ENCODE assay signal across 10 mouse cellular contexts in the genomic region with DNA sequence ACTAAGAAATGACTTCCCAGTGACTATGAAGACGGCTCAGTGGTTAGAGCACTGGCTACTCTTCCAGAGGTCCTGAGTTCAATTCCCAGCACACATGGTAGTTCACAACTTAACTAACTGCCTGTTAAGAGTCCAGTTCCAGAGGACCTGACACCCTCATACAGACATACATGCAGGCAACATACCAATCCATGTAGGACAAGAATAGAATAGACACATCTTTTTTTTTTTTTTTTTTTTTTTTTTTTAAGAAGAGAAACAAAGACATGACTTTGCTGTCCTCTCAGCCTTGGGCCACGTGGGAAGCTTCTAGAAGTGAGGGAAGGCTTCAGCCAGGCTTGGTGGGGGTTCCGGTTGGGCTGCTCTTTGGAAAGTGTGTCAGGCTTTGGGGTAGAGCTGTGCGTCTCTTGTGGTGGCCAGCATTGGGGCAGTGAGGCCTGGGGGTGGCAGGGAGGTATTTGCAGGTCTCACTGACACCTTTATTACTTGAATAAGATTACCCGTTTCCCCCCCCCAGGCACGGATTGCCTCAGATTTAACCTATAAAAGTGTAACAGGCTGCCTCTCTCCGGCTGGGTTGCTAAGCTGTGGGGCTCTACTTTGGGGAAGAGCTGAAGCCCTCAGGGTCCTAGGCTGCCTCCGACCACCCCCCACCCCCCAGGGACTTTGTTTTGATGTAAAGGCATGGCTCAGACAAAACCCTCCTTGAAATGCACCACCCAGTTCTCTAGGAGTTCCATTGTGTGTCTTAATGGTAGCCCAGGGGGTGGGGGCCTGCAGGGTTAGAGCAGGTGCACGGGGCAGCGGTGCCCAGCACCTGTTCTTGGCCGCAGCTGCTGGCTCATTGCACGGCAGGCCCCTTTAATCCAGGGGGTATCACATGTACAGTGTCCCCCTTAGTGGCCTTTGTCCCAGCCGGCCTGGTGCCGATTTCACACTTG. TPM values are rescaled to one million over a fixed set of nuclear protein-coding genes. Genes with fewer than 3 reads are reported as not detected.
DNase-seq lines count a peak whose midpoint lies in the region; ATAC-seq and TF ChIP-seq lines count a peak whose summit lies in the region.
"Had no signal": no experiment of that assay in that cellular context is flagged by ENCODE, and none has a peak within 500 bp of the region (broad histone marks: within the 10 kb centered on the region; RNA-seq: fewer than 3 reads in every experiment).

No protein-coding gene starts in this region.

- H3ac ChIP-seq in C2C12 (ENCODE audit: control insufficient read depth, insufficient read length, low read depth): peak overlapping the region; percentile 80

- peaks cover 53% of the 10 kb centered on the region for H3K79me3 ChIP-seq in C2C12 (ENCODE audit: low read depth)

- peak overlapping the region; percentile 89 for H3K4me2 ChIP-seq in heart, embryonic 12.5 days
- peak overlapping the region; percentile 89 for H3K4me2 ChIP-seq in embryonic facial prominence, embryonic 14.5 days (ENCODE audit: low read depth, low read length)
- H3K4me2 ChIP-seq in limb, embryonic 15.5 days: peak overlapping the region; percentile 85

- 29% methylated on average over 14 of the region's 14 CpGs for WGBS in heart, embryonic 12.5 days
- 10% methylated on average over 14 of the region's 14 CpGs for WGBS in embryonic facial prominence, embryonic 14.5 days
- WGBS in limb, embryonic 15.5 days: 10% methylated on average over 14 of the region's 14 CpGs

- H3K79me2 ChIP-seq in C2C12 (ENCODE audit: control insufficient read depth, insufficient read depth): peaks cover 61% of the 10 kb centered on the region

- H3K27me3 ChIP-seq in heart, embryonic 12.5 days (replicated peaks): peaks cover 33% of the 10 kb centered on the region
- no peaks in the 10 kb centered on the region for H3K27me3 ChIP-seq in C2C12 (ENCODE audit: control insufficient read depth, insufficient read depth, insufficient read length)
- peaks cover 16% of the 10 kb centered on the region for H3K27me3 ChIP-seq in embryonic facial prominence, embryonic 14.5 days (replicated peaks; ENCODE audit: control insufficient read depth, insufficient read depth, low read length)
- peaks cover 17% of the 10 kb centered on the region for H3K27me3 ChIP-seq in limb, embryonic 15.5 days

- no peak for ATAC-seq in heart, embryonic 12.5 days (ENCODE audit: insufficient number of reproducible peaks, low FRiP score)
- peak; percentile 44 for ATAC-seq in embryonic facial prominence, embryonic 14.5 days (ENCODE audit: low read depth)
- no peak for ATAC-seq in limb, embryonic 15.5 days (ENCODE audit: insufficient number of reproducible peaks, low FRiP score, low TSS enrichment, low read depth)

- TF ChIP-seq CTCF in C2C12 (IDR thresholded peaks at IDR 0.05; ENCODE audit: control insufficient read depth, insufficient read depth, insufficient read length): no peak

- H3K9ac ChIP-seq in heart, embryonic 12.5 days: peak overlapping the region; percentile 81
- H3K9ac ChIP-seq in embryonic facial prominence, embryonic 14.5 days (ENCODE audit: low read depth, low read length): peak overlapping the region; percentile 77
- peak overlapping the region; percentile 57 for H3K9ac ChIP-seq in limb, embryonic 15.5 days

- no peak for DNase-seq in heart, adult 9 months (ENCODE audit: low spot score in 2 of 2)
- peak; percentile 78 for DNase-seq in embryonic facial prominence, embryonic 14.5 days (ENCODE audit: low spot score)
- no peak for DNase-seq in urinary bladder, postnatal 14 days (ENCODE audit: low spot score)
- DNase-seq in embryo, embryonic 11 days: no peak
- no peak for DNase-seq in left cerebral cortex, adult 11 months (ENCODE audit: low spot score)
- DNase-seq: cerebellum, adult 8-10 months; right cerebral cortex, postnatal 14 days had no signal

- H3K4me3 ChIP-seq in heart, embryonic 12.5 days: peak overlapping the region; percentile 61
- peak overlapping the region; percentile 86 for H3K4me3 ChIP-seq in C2C12 (ENCODE audit: insufficient read depth, poor library complexity, severe bottlenecking)
- H3K4me3 ChIP-seq in embryonic facial prominence, embryonic 14.5 days (ENCODE audit: low read depth, low read length): peak overlapping the region; percentile 77
- H3K4me3 ChIP-seq in limb, embryonic 15.5 days: peak overlapping the region; percentile 68

- no peaks in the 10 kb centered on the region for H3K9me3 ChIP-seq in heart, embryonic 12.5 days (replicated peaks)
- no peaks in the 10 kb centered on the region for H3K9me3 ChIP-seq in embryonic facial prominence, embryonic 14.5 days (ENCODE audit: control insufficient read depth, low read length)
- no peaks in the 10 kb centered on the region for H3K9me3 ChIP-seq in limb, embryonic 15.5 days

- peaks cover 73% of the 10 kb centered on the region for H3K4me1 ChIP-seq in heart, embryonic 12.5 days (replicated peaks)
- H3K4me1 ChIP-seq in embryonic facial prominence, embryonic 14.5 days (ENCODE audit: control insufficient read depth, insufficient read depth, low read length): peaks cover 40% of the 10 kb centered on the region
- H3K4me1 ChIP-seq in limb, embryonic 15.5 days: peaks cover 68% of the 10 kb centered on the region

- H3K27ac ChIP-seq in heart, embryonic 12.5 days (ENCODE audit: poor library complexity, severe bottlenecking): peak overlapping the region; percentile 71
- peak overlapping the region; percentile 95 for H3K27ac ChIP-seq in embryonic facial prominence, embryonic 14.5 days (replicated peaks; ENCODE audit: low read depth, low read length)
- H3K27ac ChIP-seq in limb, embryonic 15.5 days: peak overlapping the region; percentile 95

- H3K36me3 ChIP-seq in heart, embryonic 12.5 days: peaks cover 12% of the 10 kb centered on the region
- peaks cover 50% of the 10 kb centered on the region for H3K36me3 ChIP-seq in C2C12 (ENCODE audit: control insufficient read depth, insufficient read depth)
- peaks cover 40% of the 10 kb centered on the region for H3K36me3 ChIP-seq in embryonic facial prominence, embryonic 14.5 days (ENCODE audit: control insufficient read depth, insufficient read depth, low read length)
- peaks cover 16% of the 10 kb centered on the region for H3K36me3 ChIP-seq in limb, embryonic 15.5 days

TF ChIP-seq in C2C12, 6 proteins besides CTCF, POLR2A, EP300 and RAD21:
- TF ChIP-seq MYOD1 (IDR thresholded peaks at IDR 0.05; ENCODE audit: control insufficient read depth, insufficient read length, low read depth) (peak; percentile 71), CEBPB (IDR thresholded peaks at IDR 0.05; ENCODE audit: low read depth) (no peak)

RNA-seq across cellular contexts. Expression of a gene that starts 1.8 kb away (rescaled TPM):
- polyA plus RNA-seq in heart, embryonic 12.5 days (2016; fragmentation: Nextera tagmentation; extraction: Ambion mirVana): 18.8 and 21.4 TPM in 2 replicates
- 48.1 TPM for polyA plus RNA-seq in C2C12 (2012; fragmentation: generic; extraction: Trizol)
- 64.1 and 69.7 TPM in 2 replicates for polyA plus RNA-seq in embryonic facial prominence, embryonic 14.5 days (2014; fragmentation: Nextera tagmentation; extraction: Ambion mirVana)
- 52.6 and 61.2 TPM in 2 replicates for polyA plus RNA-seq in limb, embryonic 15.5 days (2015; fragmentation: Nextera tagmentation; extraction: Ambion mirVana)

RNA-seq across cellular contexts. Expression of a gene that starts 47.1 kb away (rescaled TPM):
- polyA plus RNA-seq in heart, embryonic 12.5 days (2016; fragmentation: Nextera tagmentation; extraction: Ambion mirVana): 14.6 and 15.4 TPM in 2 replicates
- 10.4 TPM for polyA plus RNA-seq in C2C12 (2012; fragmentation: generic; extraction: Trizol)
- polyA plus RNA-seq in embryonic facial prominence, embryonic 14.5 days (2014; fragmentation: Nextera tagmentation; extraction: Ambion mirVana): 13.0 and 14.2 TPM in 2 replicates
- polyA plus RNA-seq in limb, embryonic 15.5 days (2015; fragmentation: Nextera tagmentation; extraction: Ambion mirVana): 12.9 and 15.3 TPM in 2 replicates

RNA-seq across cellular contexts. Expression of a gene that starts 47.4 kb away (rescaled TPM):
- 61.4 and 62.9 TPM in 2 replicates for polyA plus RNA-seq in heart, embryonic 12.5 days (2016; fragmentation: Nextera tagmentation; extraction: Ambion mirVana)
- polyA plus RNA-seq in C2C12 (2012; fragmentation: generic; extraction: Trizol): 35.4 TPM
- polyA plus RNA-seq in embryonic facial prominence, embryonic 14.5 days (2014; fragmentation: Nextera tagmentation; extraction: Ambion mirVana): 65.3 and 75.0 TPM in 2 replicates
- polyA plus RNA-seq in limb, embryonic 15.5 days (2015; fragmentation: Nextera tagmentation; extraction: Ambion mirVana): 69.9 and 70.3 TPM in 2 replicates
